Mouse (Mus musculus) hindbrain, postnatal 0 days (tissue): Measurements from ENCODE around the gene Esr1. TPM values are rescaled to one million over a fixed set of nuclear protein-coding genes. Genes with fewer than 3 reads are reported as not detected.

Experiments
- ATAC-seq: fragments of 200-750 bp; cut with Nextera tagmentation; 2 replicates; pipeline ENCODE4 v1.8.0; 2017; ENCODE audit warnings: mild to moderate bottlenecking, moderate TSS enrichment, moderate library complexity
- DNase-seq: peaks from one replicate; pipeline ENCODE4 v3.0.0-alpha.2; 2015; ENCODE audit warnings: low spot score
- H3K27ac ChIP-seq: fragments of 300-500 bp; sonication (generic); 2 replicates; pipeline ENCODE4 v1.5.1; 2014; ENCODE audit warnings: mild to moderate bottlenecking
- H3K27me3 ChIP-seq: fragments of 300-500 bp; sonication (generic); 2 replicates; pipeline ENCODE4 v1.6.1; 2014; ENCODE audit warnings: low read length, mixed read lengths; ENCODE audit not compliant: insufficient read depth
- H3K36me3 ChIP-seq: fragments of 300-500 bp; sonication (generic); 2 replicates; pipeline ENCODE4 v1.6.1; 2014; ENCODE audit warnings: low read length, mixed read lengths; ENCODE audit not compliant: insufficient read depth
- H3K4me1 ChIP-seq: fragments of 300-500 bp; sonication (generic); 2 replicates; pipeline ENCODE4 v1.6.1; 2014; ENCODE audit warnings: antibody characterized with exemption, low read length, mixed read lengths; ENCODE audit not compliant: insufficient read depth
- H3K4me2 ChIP-seq: fragments of 300-500 bp; sonication (generic); 2 replicates; pipeline ENCODE4 v1.6.1; 2014; ENCODE audit warnings: low read depth, mild to moderate bottlenecking, low read length, moderate library complexity, mixed read lengths
- H3K4me3 ChIP-seq: fragments of 300-500 bp; sonication (generic); 2 replicates; pipeline ENCODE4 v1.5.1; 2014; ENCODE audit warnings: low read length
- H3K9ac ChIP-seq: fragments of 300-500 bp; sonication (generic); replicated peaks from 2 replicates; pipeline ENCODE4 v1.6.1; 2014; ENCODE audit warnings: mild to moderate bottlenecking, low read length, moderate library complexity, mixed read lengths
- H3K9me3 ChIP-seq: fragments of 300-500 bp; sonication (generic); 2 replicates; pipeline ENCODE4 v1.6.1; 2016; ENCODE audit warnings: low read length, mixed read lengths
- CTCF ChIP-seq: IDR thresholded peaks from 2 replicates; pipeline ENCODE4 v1.5.1; 2016; ENCODE audit warnings: antibody characterized with exemption, control low read depth, low read depth
- WGBS: fragments of 180-500 bp; shearing (Covaris S2); extraction: QIAGEN DNeasy Blood & Tissue Kit; methylation state at CpG from one replicate; pipeline ENCODE4 v1.1.7; 2014; 5-methylcytosine and 5-hydroxymethylcytosine counted together
- polyA plus RNA-seq: library from polyadenylated mRNA; unstranded; fragments of >200 nt; fragmentation: Nextera tagmentation; extraction: Ambion mirVana; gene quantifications from 2 replicates; pipeline ENCODE4 v1.2.1, GENCODE M21; 2015
- total RNA-seq: library from RNA; depleted of rRNA; stranded (reverse); fragments of >200 nt; gene quantifications from 2 replicates; pipeline ENCODE4 v1.2.3, GENCODE M21; 2014

Gene Esr1
- total and polyA plus RNA-seq, 2 experiments from 2014 or later: 0.58 to 0.63 TPM

GRCm38 (mm10) chr10:4909271-4909670 is 297.9 kb downstream of the Esr1 start:
- Histone ChIP-seq H3K4me1 (no peaks in the 10 kb centered on the region), H3K9ac (no peak overlapping the region), H3K36me3 (no peaks in the 10 kb centered on the region), H3K27me3 (no peaks in the 10 kb centered on the region), H3K4me3 (no peak overlapping the region), H3K4me2 (no peak overlapping the region), H3K27ac (no peak overlapping the region), H3K9me3 (no peaks in the 10 kb centered on the region)
- ATAC-seq (no peak), DNase-seq (no peak)
- no peak for TF ChIP-seq CTCF
- WGBS: 93% methylated on average over 2 of the region's 2 CpGs

- WGBS: 88% methylated on average over 4 of the region's 4 CpGs
- Histone ChIP-seq H3K4me2 (no peak overlapping the region), H3K9me3 (no peaks in the 10 kb centered on the region), H3K36me3 (no peaks in the 10 kb centered on the region), H3K4me1 (no peaks in the 10 kb centered on the region), H3K4me3 (no peak overlapping the region), H3K27ac (no peak overlapping the region), H3K27me3 (no peaks in the 10 kb centered on the region), H3K9ac (no peak overlapping the region)
- ATAC-seq (no peak), DNase-seq (no peak)
- TF ChIP-seq CTCF: no peak
These were observed 299.1 kb downstream of the Esr1 start for GRCm38 (mm10) chr10:4910451-4910850.

GRCm38 (mm10) chr10:4919046-4919445 is 307.7 kb downstream of the Esr1 start:
- 90% methylated on average over 4 of the region's 4 CpGs for WGBS
- no peaks in the 10 kb centered on the region for H3K27me3 ChIP-seq
- no peak for TF ChIP-seq CTCF
- no peak overlapping the region for H3K27ac ChIP-seq
- H3K4me1 ChIP-seq: no peaks in the 10 kb centered on the region
- no peak overlapping the region for H3K4me3 ChIP-seq
- H3K36me3 ChIP-seq: no peaks in the 10 kb centered on the region
- no peak for ATAC-seq
- no peaks in the 10 kb centered on the region for H3K9me3 ChIP-seq
- H3K9ac ChIP-seq: no peak overlapping the region
- DNase-seq: no peak
- no peak overlapping the region for H3K4me2 ChIP-seq

- Histone ChIP-seq H3K9me3 (no peaks in the 10 kb centered on the region), H3K27ac (no peak overlapping the region), H3K4me3 (no peak overlapping the region), H3K4me2 (no peak overlapping the region), H3K4me1 (no peaks in the 10 kb centered on the region), H3K36me3 (no peaks in the 10 kb centered on the region), H3K27me3 (no peaks in the 10 kb centered on the region), H3K9ac (no peak overlapping the region)
- no peak for TF ChIP-seq CTCF
- no peak for DNase-seq
- no peak for ATAC-seq
- 78% methylated on average over 2 of the region's 2 CpGs for WGBS
These were observed 312.2 kb downstream of the Esr1 start for GRCm38 (mm10) chr10:4923616-4924015.

- 66% methylated on average over 2 of the region's 2 CpGs for WGBS
- TF ChIP-seq CTCF: no peak
- Histone ChIP-seq H3K9ac (no peak overlapping the region), H3K4me3 (no peak overlapping the region), H3K4me1 (no peaks in the 10 kb centered on the region), H3K27me3 (no peaks in the 10 kb centered on the region), H3K36me3 (no peaks in the 10 kb centered on the region), H3K9me3 (no peaks in the 10 kb centered on the region), H3K4me2 (no peak overlapping the region), H3K27ac (no peak overlapping the region)
- ATAC-seq: no peak
- peak; percentile 7 for DNase-seq
These were observed 313.0 kb downstream of the Esr1 start for GRCm38 (mm10) chr10:4924391-4924790.

- no peaks in the 10 kb centered on the region for H3K36me3 ChIP-seq
- no peak overlapping the region for H3K9ac ChIP-seq
- no peak overlapping the region for H3K4me2 ChIP-seq
- TF ChIP-seq CTCF: no peak
- no peak overlapping the region for H3K4me3 ChIP-seq
- H3K27me3 ChIP-seq: no peaks in the 10 kb centered on the region
- ATAC-seq: no peak
- WGBS: 79% methylated on average over 5 of the region's 5 CpGs
- H3K27ac ChIP-seq: no peak overlapping the region
- DNase-seq: no peak
- H3K9me3 ChIP-seq: no peaks in the 10 kb centered on the region
- H3K4me1 ChIP-seq: no peaks in the 10 kb centered on the region
These were observed 331.8 kb downstream of the Esr1 start for GRCm38 (mm10) chr10:4943148-4943547.

- TF ChIP-seq CTCF: no peak
- no peak for DNase-seq
- Histone ChIP-seq H3K27me3 (no peaks in the 10 kb centered on the region), H3K9me3 (no peaks in the 10 kb centered on the region), H3K4me1 (no peaks in the 10 kb centered on the region), H3K36me3 (no peaks in the 10 kb centered on the region), H3K9ac (no peak overlapping the region), H3K4me2 (no peak overlapping the region), H3K27ac (no peak overlapping the region), H3K4me3 (no peak overlapping the region)
- WGBS: 80% methylated on average over 2 of the region's 2 CpGs
- no peak for ATAC-seq
These were observed 333.3 kb downstream of the Esr1 start for GRCm38 (mm10) chr10:4944725-4945124.
